Mouse (Mus musculus) neutrophil, adult 5-6 weeks (primary cell): ENCODE results near the gene Ctnnbl1. TPM values are rescaled to one million over a fixed set of nuclear protein-coding genes. Genes with fewer than 3 reads are reported as not detected.

ENCODE experiments used
- ATAC-seq: fragments of 151-379, 151-347 bp; 2 replicates; pipeline ENCODE4 v1.8.0; 2017; ENCODE audit warnings: mild to moderate bottlenecking, moderate TSS enrichment; ENCODE audit not compliant: insufficient number of reproducible peaks, poor library complexity, low FRiP score, severe bottlenecking; ENCODE audit errors: extremely low read depth
- total RNA-seq: library from RNA; stranded (forward); fragments of 200-1000 nt; gene quantifications from 2 replicates; pipeline ENCODE4 v1.2.3, GENCODE M21; 2017

The Ctnnbl1 gene
- total RNA-seq, 1 experiment from 2014 or later: 31.5 TPM

DNA sequence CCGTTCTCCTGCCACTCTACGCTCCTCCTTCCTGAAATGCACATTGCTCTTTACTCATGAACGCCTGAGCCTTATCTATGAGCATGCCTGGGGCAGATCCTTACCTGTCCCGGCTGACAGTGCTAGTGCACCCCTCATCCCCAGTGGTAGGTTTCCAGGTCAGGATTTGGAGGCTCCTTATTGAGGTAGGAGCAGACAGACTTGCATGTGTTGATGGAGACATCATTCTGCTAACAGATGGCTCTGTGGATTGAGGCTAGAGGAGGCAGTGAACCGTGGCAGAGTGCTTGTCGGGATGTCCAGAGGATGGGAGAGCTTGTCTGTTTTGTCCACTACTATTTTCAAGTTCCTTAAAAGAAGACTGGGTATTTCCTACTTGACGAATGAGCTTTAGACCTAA is 52.0 kb downstream of the Ctnnbl1 start:
- ATAC-seq: no peak

DNA sequence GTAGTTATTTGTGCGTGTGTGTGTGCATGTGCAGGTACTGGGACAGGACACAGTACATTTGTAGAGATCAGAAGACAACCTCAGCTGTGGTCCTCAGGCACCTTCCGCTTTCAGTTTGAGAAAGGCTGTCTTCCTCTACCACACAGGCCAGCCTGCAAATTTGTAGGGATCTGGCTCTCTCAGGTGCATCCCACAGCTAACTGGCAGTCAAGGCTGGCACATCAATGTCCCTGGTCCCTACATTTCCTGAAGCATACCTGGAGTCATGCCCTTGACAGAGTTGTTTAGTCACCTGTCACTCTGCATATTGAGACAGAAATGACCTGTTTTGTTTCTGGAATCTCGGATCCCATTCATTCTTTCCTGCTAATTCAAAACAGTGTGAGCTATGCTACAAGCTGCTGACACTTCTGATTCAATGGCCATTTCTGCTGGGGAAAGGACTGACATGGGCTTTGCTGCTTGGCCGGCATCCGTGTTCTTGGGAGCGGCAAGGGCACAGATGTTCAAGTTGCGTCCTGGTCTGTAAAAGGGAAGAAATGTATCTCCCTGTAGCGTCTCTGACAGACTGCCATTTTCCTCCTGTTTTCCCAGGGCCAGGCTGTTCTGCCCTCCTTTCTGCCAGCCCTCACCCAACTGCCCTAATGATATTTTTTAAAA is 53.8 kb downstream of the Ctnnbl1 start:
- ATAC-seq: no peak

DNA sequence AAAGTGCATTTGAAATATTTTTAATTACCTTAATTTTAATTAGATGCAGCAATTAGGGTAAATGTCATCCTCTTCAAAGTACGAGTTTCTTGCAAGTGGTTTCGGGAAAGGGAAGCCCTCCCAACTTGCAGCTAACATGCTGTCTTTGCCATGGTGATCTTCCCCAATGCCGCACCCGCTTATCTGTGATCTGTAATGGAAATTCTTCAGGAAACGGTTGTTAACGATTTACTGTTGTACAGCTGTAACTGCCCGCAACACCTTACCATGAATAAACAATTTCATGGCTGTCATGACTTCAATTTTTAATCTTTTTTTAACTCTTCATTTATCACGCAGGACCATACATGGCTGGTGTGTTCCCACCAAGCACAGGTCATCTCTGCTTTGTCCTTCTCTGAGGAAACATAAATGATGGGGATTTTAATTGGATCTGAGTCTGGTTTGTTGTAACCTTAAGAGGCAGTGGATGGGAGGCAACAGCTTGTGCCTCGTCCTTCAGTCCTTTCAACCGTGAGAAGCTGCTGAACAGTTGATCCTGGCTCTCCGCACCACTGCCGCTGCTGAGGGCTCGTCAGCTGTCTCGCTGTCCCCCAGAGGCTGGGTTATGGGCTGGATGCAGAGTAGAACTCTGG is 54.4 kb downstream of the Ctnnbl1 start:
- no peak for ATAC-seq

DNA sequence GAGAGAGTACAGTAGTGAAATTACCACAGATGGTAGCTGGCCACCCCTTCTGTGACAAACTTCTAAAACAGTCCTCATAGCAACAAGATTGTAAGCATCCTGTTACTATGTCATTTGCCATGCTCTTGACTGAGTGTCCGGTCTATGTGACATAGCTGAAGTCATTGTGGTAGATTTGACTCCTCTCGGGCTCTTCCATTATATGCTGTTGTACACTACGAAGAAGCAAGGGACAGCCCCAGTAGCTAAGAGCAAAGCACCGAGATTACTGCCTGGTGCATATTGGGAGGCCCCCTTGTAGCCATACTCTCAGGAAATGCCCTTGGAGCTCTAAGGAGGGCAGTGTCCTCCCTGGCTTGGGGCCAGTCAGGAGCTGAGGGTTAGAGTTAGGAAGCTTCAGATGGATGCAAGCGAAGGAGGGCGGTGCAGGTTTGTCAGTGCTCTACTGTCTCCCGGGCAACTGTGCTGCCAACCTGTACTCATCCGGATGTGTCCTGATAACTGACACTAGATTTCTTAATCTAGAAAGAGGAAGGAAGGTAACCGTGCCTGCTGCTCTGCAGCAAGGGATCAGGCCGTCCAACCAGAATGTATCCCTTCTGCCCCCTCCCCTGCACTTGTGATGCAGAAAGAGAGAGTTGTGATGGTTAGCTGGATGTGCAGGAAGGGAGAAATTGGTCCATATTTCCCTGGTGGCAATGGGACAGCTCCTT is 55.8 kb downstream of the Ctnnbl1 start:
- ATAC-seq: peak; percentile 70

DNA sequence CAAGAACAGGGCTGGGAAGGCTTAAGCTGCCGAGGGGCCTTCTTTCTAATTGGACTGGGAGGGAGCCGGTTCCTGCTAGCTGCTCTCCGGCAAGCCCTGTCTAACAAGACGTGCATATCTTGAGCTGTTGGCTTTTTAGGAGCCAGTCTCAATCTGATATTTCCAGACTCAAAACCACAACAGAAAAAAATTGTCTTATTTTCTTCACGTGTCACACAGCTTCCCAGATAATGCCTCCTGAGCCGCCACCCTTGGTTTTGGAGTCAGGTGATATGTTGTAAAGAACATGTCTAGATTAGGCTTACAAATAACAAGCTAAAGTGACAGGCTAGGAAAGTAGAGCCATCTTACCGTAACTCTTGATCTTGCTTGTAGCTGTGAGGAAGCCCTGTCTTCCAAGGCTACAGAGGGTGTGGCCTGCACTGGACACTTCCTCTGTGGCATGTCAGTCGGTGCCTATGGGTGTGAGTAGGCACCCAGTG is 56.7 kb downstream of the Ctnnbl1 start:
- peak; percentile 51; the same call in 1 of the 2 replicates for ATAC-seq

DNA sequence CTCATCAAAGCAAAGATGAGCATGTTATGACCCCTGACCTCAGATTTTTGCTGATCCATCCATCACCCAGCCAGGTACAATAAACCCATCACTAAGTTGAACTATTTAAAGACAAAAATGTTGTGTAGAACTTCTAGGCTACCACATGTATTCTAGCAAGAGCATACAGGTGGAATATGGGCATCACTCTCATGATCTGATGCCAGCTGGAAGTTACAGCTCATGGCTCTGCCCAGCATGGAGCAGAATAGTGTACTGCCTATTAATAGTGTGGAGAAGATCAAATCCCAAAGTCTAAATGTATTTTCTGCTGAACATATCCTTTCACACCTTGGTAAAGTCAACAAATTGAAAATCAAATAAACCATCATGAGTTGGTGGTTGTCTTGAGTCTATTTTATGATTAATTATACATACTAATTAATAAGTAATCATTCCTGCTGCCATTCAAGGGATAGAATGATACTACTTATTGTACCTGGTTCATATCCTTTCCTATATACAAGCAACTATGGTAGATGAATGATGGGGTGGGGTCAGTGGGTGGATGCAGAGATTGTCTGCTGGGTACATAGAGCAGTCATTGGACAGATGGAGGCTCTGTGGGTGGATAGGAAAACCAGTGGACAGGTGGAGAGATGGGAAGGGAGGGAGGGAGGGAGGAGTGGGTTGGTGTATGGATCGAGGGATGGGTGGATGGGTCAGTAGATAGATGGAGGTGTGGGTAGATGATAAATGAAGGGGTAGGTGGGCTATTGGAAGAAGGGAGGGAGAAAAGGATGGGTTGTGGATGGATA is 58.6 kb downstream of the Ctnnbl1 start:
- no peak for ATAC-seq

DNA sequence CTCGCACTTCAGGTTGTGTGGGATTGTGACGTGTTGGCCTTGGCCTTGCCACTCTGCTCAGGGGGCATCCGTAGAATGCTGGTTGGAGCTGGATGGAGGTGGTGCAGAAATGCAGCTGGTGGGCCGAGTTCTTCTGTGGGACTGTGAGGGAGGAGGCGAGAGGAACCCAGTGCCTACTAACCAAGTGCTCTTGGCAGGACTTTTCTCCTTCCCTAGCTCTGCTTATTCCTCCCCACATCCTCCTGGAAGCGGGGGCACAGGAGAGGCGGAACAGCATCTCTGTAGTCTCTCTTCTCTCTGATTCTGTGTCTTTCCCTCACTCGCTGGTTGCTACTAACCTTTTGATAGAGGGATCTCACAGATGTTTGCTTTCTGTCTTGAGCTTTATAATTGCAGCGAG is 62.3 kb downstream of the Ctnnbl1 start:
- no peak for ATAC-seq

DNA sequence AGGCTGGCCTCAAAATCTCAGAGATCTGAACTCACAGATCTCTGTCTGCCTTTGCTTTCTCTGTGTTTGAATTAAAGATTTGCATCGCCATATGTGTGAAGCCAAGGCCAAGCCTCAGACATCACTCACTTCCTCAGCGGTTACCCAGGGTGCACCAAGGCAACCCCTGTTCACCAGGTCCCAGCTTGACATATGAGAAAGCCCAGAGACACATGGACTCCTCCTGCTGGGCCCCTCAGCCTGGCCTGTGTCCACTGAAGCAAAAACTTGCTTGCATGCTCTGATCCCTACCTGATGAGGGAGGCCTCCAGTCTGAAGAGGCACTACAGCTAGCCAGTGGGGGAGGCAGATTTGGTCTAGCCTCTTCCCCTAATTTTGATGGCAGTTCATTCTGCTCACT is 63.1 kb downstream of the Ctnnbl1 start:
- ATAC-seq: no peak

DNA sequence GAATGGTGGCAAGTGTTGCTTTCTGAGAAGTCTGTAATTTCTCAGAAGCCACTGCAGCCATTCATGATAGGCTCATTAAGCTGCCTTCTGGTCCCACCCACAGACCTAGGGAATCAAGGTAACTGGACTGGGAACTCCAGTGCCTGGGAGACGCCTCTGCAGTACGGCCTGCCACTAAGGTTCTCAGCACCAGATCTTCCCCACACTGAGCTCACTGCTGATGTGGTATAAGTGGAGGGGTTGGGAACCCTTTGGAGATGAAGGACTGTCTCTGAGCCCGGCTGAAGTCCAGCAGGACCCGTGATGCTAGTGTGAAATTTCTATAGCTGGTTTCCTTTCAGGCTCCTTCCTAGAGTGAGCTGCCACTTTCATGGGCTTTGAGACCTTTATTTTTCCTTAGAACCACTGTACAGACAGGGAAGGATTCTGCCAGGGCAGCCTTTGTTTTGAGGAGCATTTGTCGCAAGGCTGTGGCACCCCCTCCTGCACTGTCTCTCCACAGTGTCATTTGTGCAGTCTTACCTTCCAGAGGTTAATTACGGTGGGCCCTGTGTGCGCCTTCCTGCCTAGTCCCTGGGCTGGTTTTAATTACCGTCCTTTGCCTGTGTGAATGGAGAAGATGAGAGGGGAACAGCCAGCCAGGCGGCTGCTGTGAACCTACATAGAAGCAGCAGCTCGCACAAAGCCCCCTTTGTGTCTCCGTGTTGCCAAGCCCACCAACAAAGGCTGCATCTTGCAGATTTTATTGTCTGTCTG is 63.7 kb downstream of the Ctnnbl1 start:
- ATAC-seq: no peak

DNA sequence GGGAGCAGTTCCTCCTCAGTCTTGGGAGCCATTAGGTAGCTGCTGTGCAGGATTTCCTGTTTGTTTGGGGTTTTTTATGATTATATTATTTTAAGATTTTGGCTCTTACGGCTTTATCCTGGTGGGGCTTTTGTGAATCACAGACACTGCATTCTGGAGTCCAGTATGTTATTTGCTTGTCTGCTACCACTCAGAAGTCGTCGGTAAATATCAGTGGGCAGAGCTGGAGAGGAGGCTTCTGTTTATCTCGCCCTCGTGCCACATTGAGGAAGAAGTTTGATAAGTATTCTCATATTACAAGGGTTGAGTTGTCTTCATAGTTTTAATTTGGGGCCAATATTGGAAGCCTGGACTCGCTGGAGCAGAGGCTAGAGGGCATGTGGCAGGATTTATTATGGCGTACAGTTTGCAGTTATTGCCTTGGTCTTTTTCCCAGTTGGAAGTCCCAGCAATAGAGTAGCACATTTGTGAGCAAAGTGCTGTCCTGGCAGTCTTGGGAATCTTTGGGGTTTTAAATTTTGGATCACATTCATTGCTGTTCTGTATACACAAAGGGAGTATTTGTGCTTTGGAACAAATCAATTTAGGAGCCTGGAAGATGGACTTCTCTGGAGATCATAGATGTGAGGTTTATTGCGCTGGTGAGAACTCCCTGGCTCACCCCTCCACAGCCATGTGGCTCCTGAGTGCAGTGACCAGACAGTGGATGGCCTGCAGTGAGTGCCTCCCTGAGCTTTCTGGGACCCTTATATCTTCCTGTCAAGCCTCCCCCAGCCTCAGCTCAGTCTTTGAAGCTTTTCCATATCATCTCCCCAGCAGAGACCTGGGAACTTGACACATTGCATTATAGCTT is 64.5 kb downstream of the Ctnnbl1 start:
- no peak for ATAC-seq

DNA sequence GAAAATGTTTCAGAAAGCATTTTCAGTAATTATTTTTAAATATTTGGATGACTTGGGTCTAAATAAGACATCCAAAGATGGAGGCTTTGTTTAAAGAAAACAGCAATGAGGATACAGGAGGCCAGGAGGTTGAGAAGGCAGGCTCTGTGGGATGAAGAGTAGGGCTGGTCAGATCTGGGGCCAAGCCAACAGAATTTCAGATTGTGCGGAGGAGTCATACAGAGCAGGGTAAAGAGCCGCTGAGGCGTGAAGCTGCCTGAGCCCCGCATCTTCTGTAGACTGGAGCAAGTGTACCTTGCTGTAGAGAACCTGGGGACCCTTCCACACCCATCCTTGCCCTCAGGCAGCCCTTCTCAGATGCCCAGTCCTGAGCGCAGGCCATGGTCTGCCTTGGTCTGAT is 65.5 kb downstream of the Ctnnbl1 start:
- ATAC-seq: no peak

DNA sequence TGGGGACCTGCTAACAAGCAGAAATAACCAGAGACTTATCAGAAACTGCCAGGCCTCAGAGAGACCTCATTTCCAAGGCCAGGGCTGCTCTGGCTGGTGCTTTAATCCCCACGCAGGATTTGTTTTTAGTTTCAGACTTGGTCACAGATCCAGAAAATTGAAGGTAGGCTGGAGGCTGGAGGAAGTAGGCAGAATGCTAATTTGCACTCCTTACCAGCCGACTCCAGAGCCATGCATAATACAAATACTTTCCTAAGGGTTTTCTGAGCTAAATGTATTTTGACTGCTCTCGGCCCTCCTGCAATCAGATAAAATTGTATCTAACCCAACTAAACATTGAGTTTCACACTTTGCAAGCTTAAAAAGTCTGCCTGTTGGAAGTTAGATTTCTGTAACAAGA is 67.2 kb downstream of the Ctnnbl1 start:
- no peak for ATAC-seq

DNA sequence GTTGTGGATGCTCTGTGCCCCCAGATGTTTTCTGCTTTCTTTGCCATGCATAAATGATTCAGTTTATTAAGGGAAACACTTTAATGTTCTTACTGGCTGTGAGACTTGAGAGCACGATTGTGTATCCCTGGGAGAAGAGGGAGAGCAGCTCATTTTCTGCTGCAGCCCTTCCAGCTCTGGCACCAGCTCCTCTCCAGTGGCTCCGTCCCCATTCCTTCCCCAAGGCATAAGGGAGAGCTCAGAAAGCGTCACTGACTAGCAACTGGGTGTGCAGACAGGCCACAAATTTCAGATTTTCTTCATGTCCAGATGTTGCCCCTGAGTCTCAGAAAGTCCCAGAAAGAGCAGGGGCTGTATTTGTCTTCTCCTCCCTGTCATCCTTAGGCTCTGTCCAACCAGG is 67.9 kb downstream of the Ctnnbl1 start:
- no peak for ATAC-seq

DNA sequence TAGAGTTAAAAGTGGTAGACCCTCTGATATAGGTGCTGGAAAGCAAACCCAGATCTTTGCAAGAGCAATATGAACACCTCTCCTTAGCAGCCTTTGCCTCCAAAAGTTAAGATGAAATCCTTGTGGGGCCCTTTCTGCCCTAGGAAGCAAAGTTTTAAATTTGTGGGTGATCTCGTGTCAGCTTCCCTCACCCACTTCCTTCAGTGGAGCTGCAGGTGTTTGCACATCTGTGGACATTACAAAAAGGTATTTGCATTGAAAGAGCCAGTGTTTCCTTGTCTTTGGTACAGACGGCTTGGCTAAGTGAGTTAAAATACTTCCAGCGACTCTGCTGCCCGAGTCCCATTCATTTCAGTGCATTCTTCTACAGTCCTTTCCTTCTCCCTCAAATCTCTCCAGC is 69.9 kb downstream of the Ctnnbl1 start:
- ATAC-seq: no peak

DNA sequence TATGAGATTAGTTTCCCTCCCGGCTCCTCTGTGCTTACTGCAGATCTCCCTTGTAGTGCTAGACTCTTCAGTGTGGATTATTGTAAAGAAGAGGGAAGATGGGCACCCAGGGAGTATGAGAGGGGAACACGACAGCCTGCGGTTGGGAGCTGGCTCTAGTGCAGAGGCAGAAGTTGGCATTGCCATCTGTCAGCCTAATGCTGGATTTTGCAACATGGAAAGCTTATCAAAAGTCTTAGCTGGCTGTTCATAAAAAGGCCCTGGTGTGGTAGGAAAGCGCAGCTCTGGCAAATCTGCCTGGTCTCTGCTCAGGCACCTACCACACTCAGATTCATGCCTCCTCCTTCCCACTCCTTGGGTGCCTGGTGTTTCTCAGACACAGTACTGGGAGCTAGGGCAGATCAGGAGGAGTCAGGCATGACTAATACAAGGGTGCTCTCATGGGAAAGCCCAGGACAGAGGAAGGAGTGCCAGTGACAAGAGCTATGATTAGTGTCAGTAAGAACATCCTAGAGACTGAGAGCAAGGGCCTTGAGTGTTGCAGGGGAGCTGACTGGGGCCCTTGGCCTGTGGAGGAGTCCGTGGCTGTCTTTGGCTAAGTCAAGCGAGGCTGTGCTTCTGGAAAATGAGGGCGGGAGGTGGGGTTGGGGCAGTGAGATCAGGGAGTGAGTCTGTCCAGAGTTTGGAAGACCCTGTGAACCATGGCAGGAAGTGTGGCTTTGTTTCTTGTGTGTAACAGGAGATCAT is 70.6 kb downstream of the Ctnnbl1 start:
- no peak for ATAC-seq

DNA sequence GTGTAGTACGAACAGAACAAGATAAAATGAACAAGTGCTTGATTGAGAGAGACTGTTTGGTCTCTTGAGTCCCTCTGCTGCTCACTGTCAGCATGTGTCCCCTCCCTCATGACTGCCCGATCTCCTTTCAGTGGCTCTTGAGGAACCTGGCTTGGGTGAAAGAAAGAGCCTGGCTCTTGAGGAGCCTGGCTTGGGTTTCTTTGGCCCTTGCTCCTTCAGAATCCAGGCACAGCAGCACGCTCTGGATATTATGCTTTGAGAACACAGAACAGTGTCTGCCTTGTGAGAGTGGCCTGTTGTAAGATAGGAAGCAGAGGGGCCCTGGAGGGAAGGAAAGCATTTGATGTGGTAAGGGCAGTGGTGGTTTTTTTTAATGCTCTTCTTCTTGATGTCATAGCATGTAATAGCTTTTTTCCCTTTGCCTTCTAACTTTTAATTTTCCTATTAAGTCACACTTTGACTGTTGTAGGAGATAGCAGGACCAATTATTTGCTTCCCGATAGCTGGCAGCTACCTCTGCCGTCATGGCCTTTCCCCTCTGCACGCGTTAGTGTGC is 71.2 kb downstream of the Ctnnbl1 start:
- no peak for ATAC-seq

DNA sequence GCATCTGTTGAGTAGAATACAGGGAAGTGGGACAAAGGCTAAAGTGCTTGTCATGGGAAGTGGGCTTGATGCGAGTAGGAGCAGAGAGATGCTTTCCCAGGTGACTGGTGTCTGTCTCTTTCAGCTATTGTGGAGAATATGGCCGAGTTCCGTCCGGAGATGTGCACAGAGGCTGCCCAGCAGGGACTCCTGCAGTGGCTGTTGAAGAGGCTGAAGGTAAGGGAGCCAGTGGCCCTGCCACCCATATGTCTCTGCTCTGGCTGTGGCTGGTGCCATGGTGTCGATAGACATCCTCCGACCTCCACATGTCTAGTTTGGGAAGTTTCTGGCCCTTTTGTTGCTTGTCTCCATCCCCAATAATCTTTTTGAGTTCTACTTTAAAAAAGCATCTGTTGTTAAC is 72.1 kb downstream of the Ctnnbl1 start:
- ATAC-seq: no peak
